Mouse (Mus musculus) myocyte (in vitro differentiated cells): ENCODE measurements at regions not wholly inside any gene's neighbourhood (a gene's known extent, or its start where the extent isn't known, plus 50 kb on each side); places are given as distances from the start of the nearest gene placed in this dataset.

ENCODE experiments used
- H3K27me3 ChIP-seq: one replicate; pipeline ENCODE4 v1.6.1; 2011; ENCODE audit not compliant: control insufficient read depth, insufficient read depth, insufficient read length
- H3K36me3 ChIP-seq: one replicate; pipeline ENCODE4 v1.6.1; 2011; ENCODE audit not compliant: control insufficient read depth, insufficient read depth
- H3K4me2 ChIP-seq: one replicate; pipeline ENCODE4 v1.6.1; 2011; ENCODE audit warnings: low read depth, control low read depth
- H3K4me3 ChIP-seq: one replicate; pipeline ENCODE4 v1.5.1; 2011; ENCODE audit warnings: mild to moderate bottlenecking, control low read depth, moderate library complexity
- H3K79me2 ChIP-seq: one replicate; pipeline ENCODE4 v1.6.1; 2011; ENCODE audit not compliant: control insufficient read depth, insufficient read depth
- H3ac ChIP-seq: one replicate; pipeline ENCODE4 v1.6.1; 2011; ENCODE audit not compliant: control insufficient read depth, insufficient read length
- CEBPB ChIP-seq: IDR thresholded peaks from 2 replicates; pipeline ENCODE4 v1.6.1; 2011; ENCODE audit warnings: mild to moderate bottlenecking, moderate library complexity; ENCODE audit not compliant: poor library complexity, insufficient read depth, severe bottlenecking
- E2F4 ChIP-seq: IDR thresholded peaks from one replicate; pipeline ENCODE4 v1.6.1; 2011; ENCODE audit warnings: mild to moderate bottlenecking, control low read depth, moderate library complexity; ENCODE audit not compliant: insufficient read depth
- MAX ChIP-seq: IDR thresholded peaks from one replicate; pipeline ENCODE4 v1.6.1; 2011; ENCODE audit warnings: low read depth, mild to moderate bottlenecking, control low read depth
- MYOD1 ChIP-seq, 3 experiments: IDR thresholded peaks; one replicate each; pipeline ENCODE4 v1.6.1; 2011; ENCODE audit warnings: control low read depth in 2 of 3, low read depth in 2 of 3, mild to moderate bottlenecking in 2 of 3, moderate library complexity in 1 of 3; ENCODE audit not compliant: insufficient read length in 2 of 3, control insufficient read depth in 1 of 3
- MYOG ChIP-seq, 3 experiments: IDR thresholded peaks; one replicate each; pipeline ENCODE4 v1.6.1; 2011; ENCODE audit warnings: control low read depth in 2 of 3, low read depth in 2 of 3, mild to moderate bottlenecking in 2 of 3; ENCODE audit not compliant: insufficient read length in 2 of 3, control insufficient read depth in 1 of 3, insufficient read depth in 1 of 3
- POLR2A ChIP-seq: IDR thresholded peaks from one replicate; pipeline ENCODE4 v1.6.1; 2011; ENCODE audit warnings: low read depth, mild to moderate bottlenecking, control low read depth, moderate library complexity; ENCODE audit not compliant: insufficient read length
- POLR2AphosphoS2 ChIP-seq: IDR thresholded peaks from one replicate; pipeline ENCODE4 v1.6.1; 2011; ENCODE audit warnings: low read depth, control low read depth; ENCODE audit not compliant: insufficient read length
- REST ChIP-seq: IDR thresholded peaks from one replicate; pipeline ENCODE4 v1.6.1; 2011; ENCODE audit warnings: mild to moderate bottlenecking, control low read depth, moderate library complexity; ENCODE audit not compliant: insufficient read depth, insufficient read length
- SRF ChIP-seq: IDR thresholded peaks from one replicate; pipeline ENCODE4 v1.6.1; 2011; ENCODE audit warnings: low read depth; ENCODE audit not compliant: control insufficient read depth, insufficient read length
- TCF12 ChIP-seq: IDR thresholded peaks from one replicate; pipeline ENCODE4 v1.6.1; 2011; ENCODE audit warnings: mild to moderate bottlenecking, control low read depth; ENCODE audit not compliant: poor library complexity, insufficient read depth, severe bottlenecking
- TCF3 ChIP-seq: IDR thresholded peaks from one replicate; pipeline ENCODE4 v1.6.1; 2011; ENCODE audit warnings: low read depth, control low read depth; ENCODE audit not compliant: insufficient read length
- USF1 ChIP-seq: IDR thresholded peaks from one replicate; pipeline ENCODE4 v1.6.1; 2011; ENCODE audit warnings: low read depth, mild to moderate bottlenecking, control low read depth, moderate library complexity

DNA sequence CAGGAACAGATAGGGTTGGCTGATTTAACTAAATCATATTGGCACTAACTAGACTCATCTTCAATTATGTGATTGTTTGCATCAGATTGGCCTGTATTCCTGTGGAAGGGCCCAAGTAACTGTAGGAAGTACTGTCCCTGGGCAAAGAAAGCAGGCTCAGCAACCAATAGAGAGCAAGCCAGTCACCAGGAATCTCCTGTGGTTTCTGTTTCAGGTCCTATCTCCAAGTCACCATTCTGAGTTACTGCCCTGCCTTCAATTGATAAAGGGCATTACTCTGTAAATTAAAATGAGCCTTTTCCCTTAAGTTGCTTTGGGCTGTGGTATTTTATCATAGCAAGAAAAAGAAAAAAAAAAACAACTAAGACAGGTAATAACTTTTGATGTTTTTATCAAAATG lies 219.0 kb downstream of the Il15 start:
- Histone ChIP-seq H3K4me2 (no peak overlapping the region), H3ac (no peak overlapping the region), H3K36me3 (no peaks in the 10 kb centered on the region), H3K4me3 (no peak overlapping the region), H3K79me2 (no peaks in the 10 kb centered on the region), H3K27me3 (no peaks in the 10 kb centered on the region)
- TF ChIP-seq POLR2AphosphoS2 (no peak), TCF3 (no peak), MYOG (IDR thresholded peaks at IDR 0.05; ENCODE audit: control insufficient read depth in 1 of 3, insufficient read depth in 1 of 3, insufficient read length in 2 of 3, low read depth in 2 of 3) (no peak), USF1 (no peak), SRF (no peak), TCF12 (no peak), POLR2A (no peak), E2F4 (no peak), MAX (no peak), REST (no peak), MYOD1 (IDR thresholded peaks at IDR 0.05; ENCODE audit: control insufficient read depth in 1 of 3, insufficient read length in 2 of 3, low read depth in 2 of 3) (no peak), CEBPB (no peak)
